Mouse (Mus musculus): ENCODE results near the gene Nek10. TPM values are rescaled to one million over a fixed set of nuclear protein-coding genes. Genes with fewer than 3 reads are reported as not detected.
A peak's percentile ranks its signal among the peaks of the same experiment; 100 is the strongest.

Nek10 gene
- total RNA-seq, 2 experiments from 2014 or later: not detected

GRCm38 (mm10) chr14:14869239-14869638 lies 66.0 kb downstream of the Nek10 start:
- no peak for ATAC-seq (replicated peaks; ENCODE audit: low FRiP score, poor library complexity, severe bottlenecking)

- no peak for ATAC-seq (replicated peaks; ENCODE audit: low FRiP score, poor library complexity, severe bottlenecking)
These were observed 66.8 kb downstream of the Nek10 start for GRCm38 (mm10) chr14:14870059-14870458.

GRCm38 (mm10) chr14:14870463-14870862 lies 67.2 kb downstream of the Nek10 start:
- no peak for ATAC-seq (replicated peaks; ENCODE audit: low FRiP score, poor library complexity, severe bottlenecking)

- ATAC-seq (replicated peaks; ENCODE audit: low FRiP score, poor library complexity, severe bottlenecking): no peak
These were observed 67.9 kb downstream of the Nek10 start for GRCm38 (mm10) chr14:14871121-14871520.

GRCm38 (mm10) chr14:14871700-14872099 lies 68.5 kb downstream of the Nek10 start:
- no peak for ATAC-seq (replicated peaks; ENCODE audit: low FRiP score, poor library complexity, severe bottlenecking)

GRCm38 (mm10) chr14:14893932-14894652 lies 90.9 kb downstream of the Nek10 start:
- no peak for ATAC-seq (replicated peaks; ENCODE audit: low FRiP score, poor library complexity, severe bottlenecking)

- no peak for ATAC-seq (replicated peaks; ENCODE audit: low FRiP score, poor library complexity, severe bottlenecking)
These were observed 91.6 kb downstream of the Nek10 start for GRCm38 (mm10) chr14:14894776-14895175.

- ATAC-seq (replicated peaks; ENCODE audit: low FRiP score, poor library complexity, severe bottlenecking): no peak
These were observed 92.1 kb downstream of the Nek10 start for GRCm38 (mm10) chr14:14895363-14895762.

- ATAC-seq (replicated peaks; ENCODE audit: low FRiP score, poor library complexity, severe bottlenecking): no peak
These were observed 93.4 kb downstream of the Nek10 start for GRCm38 (mm10) chr14:14896399-14897136.

- ATAC-seq (replicated peaks; ENCODE audit: low FRiP score, poor library complexity, severe bottlenecking): no peak
These were observed 101.7 kb downstream of the Nek10 start for GRCm38 (mm10) chr14:14904750-14905529.

- no peak for ATAC-seq (replicated peaks; ENCODE audit: low FRiP score, poor library complexity, severe bottlenecking)
These were observed 102.3 kb downstream of the Nek10 start for GRCm38 (mm10) chr14:14905530-14905852.

- no peak for ATAC-seq (replicated peaks; ENCODE audit: low FRiP score, poor library complexity, severe bottlenecking)
These were observed 122.4 kb downstream of the Nek10 start for GRCm38 (mm10) chr14:14925615-14926014.

- no peak for ATAC-seq (replicated peaks; ENCODE audit: low FRiP score, poor library complexity, severe bottlenecking)
These were observed 124.3 kb downstream of the Nek10 start for GRCm38 (mm10) chr14:14927559-14927958.

GRCm38 (mm10) chr14:14934977-14935376 lies 131.8 kb downstream of the Nek10 start:
- no peak for ATAC-seq (replicated peaks; ENCODE audit: low FRiP score, poor library complexity, severe bottlenecking)

- ATAC-seq (replicated peaks; ENCODE audit: low FRiP score, poor library complexity, severe bottlenecking): no peak
These were observed 142.7 kb downstream of the Nek10 start for GRCm38 (mm10) chr14:14945930-14946329.

- no peak for ATAC-seq (replicated peaks; ENCODE audit: low FRiP score, poor library complexity, severe bottlenecking)
These were observed 145.8 kb downstream of the Nek10 start for GRCm38 (mm10) chr14:14949023-14949422.

GRCm38 (mm10) chr14:14951808-14952207 lies 148.6 kb downstream of the Nek10 start:
- ATAC-seq (replicated peaks; ENCODE audit: low FRiP score, poor library complexity, severe bottlenecking): no peak

- ATAC-seq (replicated peaks; ENCODE audit: low FRiP score, poor library complexity, severe bottlenecking): no peak
These were observed 156.7 kb downstream of the Nek10 start for GRCm38 (mm10) chr14:14959780-14960440.

- 0 out of 2 replicates have a peak, but pooled peaks have one; percentile 39 for ATAC-seq (replicated peaks; ENCODE audit: low FRiP score, poor library complexity, severe bottlenecking)
These were observed 157.3 kb downstream of the Nek10 start for GRCm38 (mm10) chr14:14960441-14960988.

- ATAC-seq (replicated peaks; ENCODE audit: low FRiP score, poor library complexity, severe bottlenecking): peak; percentile 70
These were observed 167.4 kb downstream of the Nek10 start for GRCm38 (mm10) chr14:14970633-14971032.

All from erythroid progenitor cell, adult 5-6 weeks (primary cell).